Mouse (Mus musculus) macrophage (primary cell): ENCODE measurements around the gene Rbbp5. TPM values are rescaled to one million over a fixed set of nuclear protein-coding genes. Genes with fewer than 3 reads are reported as not detected.

ENCODE experiments used
- H3K27ac ChIP-seq: fragments of 350-480 bp; formaldehyde crosslinking; 2 replicates; pipeline ENCODE4 v1.9.0; 2021
- H3K36me3 ChIP-seq: fragments of 350-480 bp; formaldehyde crosslinking; 2 replicates; pipeline ENCODE4 v1.9.0; 2021; ENCODE audit errors: inconsistent target
- H3K4me3 ChIP-seq: fragments of 350-480 bp; formaldehyde crosslinking; 2 replicates; pipeline ENCODE4 v1.9.0; 2021; ENCODE audit errors: inconsistent target
- H3K79me2 ChIP-seq: fragments of 350-480 bp; formaldehyde crosslinking; 2 replicates; pipeline ENCODE4 v1.9.0; 2021; ENCODE audit errors: inconsistent target
- WGBS: methylation state at CpG from one replicate; pipeline ENCODE4 v1.1.7; 2026; ENCODE audit warnings: inconsistent platforms; ENCODE audit not compliant: missing documents; 5-methylcytosine and 5-hydroxymethylcytosine counted together
- polyA plus RNA-seq: library from polyadenylated mRNA; stranded (reverse); fragments of 250-400 nt; gene quantifications from 3 replicates; pipeline ENCODE4 v1.2.4, GENCODE M21; 2018; ENCODE audit warnings: inconsistent platforms

Rbbp5 gene
- polyA plus RNA-seq, 1 experiment from 2014 or later = 43.9 TPM

DNA sequence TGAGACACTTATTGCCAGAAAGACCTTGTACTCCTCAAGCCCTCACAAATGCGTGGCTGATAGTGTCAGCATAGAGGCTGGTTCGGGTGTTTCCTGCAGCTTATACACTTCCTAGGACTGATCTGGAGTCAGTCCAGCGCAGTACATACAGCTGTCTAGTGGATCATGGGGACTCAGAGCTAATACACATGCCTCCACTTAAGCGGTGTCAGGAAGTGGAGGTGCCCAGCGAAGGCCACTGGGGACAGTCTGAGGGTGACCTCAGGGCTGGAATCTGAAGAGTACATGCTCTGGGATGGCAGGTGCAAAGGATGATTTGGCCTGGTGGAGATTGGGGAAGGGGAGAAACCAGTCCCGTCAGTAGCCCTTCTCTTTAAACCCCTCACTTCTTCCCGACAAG is 63.5 kb downstream of the Rbbp5 start:
- Histone ChIP-seq H3K79me2 (no peaks in the 10 kb centered on the region), H3K36me3 (no peaks in the 10 kb centered on the region), H3K4me3 (no peak overlapping the region), H3K27ac (no peak overlapping the region)
- WGBS = 55% methylated on average over 7 of the region's 7 CpGs

DNA sequence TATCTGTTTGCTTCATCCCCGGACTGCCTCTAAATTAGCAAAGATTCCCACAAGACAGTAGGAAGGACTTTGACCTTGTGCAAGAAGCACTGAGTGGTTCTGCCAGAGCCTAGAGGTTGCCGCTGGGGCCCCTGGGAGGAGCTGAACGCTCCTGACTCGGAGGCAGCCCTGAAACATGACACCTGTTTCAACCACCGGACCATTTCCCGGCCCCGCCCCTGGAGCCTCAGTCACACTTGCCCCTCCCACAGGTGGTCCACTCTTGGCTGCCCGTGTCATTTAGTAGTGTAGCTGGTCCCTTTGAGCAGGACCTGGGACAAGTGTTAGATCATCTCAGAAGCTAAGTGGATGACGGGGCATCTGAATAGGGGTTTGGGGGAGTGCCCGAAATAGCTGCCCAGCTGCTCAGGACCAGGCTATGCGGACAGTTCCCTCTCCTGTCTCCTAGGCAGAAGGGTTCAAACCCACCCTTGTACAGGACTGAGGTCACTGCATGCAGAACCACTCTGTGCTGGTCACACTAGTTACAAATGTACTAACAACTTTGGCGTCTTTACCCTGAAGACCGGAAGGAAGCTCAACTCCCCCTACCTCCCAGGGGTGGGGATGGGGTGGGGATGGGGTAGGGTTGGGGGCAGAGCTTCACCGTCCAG is 64.1 kb downstream of the Rbbp5 start:
- Histone ChIP-seq H3K4me3 (no peak overlapping the region), H3K79me2 (no peaks in the 10 kb centered on the region), H3K36me3 (no peaks in the 10 kb centered on the region), H3K27ac (no peak overlapping the region)
- 2% methylated on average over 14 of the region's 14 CpGs for WGBS

DNA sequence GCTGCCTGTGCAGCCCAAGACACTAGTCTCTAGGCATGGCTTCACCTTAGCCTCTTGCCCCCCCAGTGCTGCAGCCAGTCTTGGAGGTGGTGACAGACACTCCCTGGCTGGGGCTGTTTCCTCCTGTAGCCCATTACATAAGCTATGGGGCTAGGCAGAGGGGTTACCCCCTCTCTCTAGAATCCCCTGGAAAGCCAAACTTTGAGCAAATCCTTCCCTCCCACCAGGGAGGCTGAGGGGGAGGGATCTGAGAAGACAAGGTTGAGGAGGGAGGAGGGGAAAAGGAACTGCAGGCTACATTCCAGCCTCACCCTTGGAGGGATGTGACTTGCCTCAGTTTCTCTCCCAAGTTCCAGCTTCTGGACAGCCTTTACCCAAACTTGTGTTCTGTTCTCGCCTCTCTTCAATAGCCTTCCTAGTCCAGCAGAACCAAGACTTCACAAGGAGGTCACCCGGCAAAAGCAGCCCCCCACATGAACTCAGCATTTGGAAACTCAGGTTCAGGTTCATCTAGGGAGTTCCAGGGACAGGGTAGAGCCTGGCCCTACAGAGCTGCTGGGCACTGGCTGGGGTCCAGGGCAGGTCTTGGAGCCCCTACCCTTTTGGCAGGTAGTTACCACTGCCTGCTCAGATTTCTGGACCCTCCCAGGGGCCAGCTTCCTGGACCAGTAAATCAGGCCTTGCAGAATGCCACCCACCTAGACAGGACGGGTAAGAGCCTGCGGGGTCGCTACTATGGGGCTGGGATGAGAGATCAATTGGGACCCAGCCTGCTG is 64.8 kb downstream of the Rbbp5 start:
- 16% methylated on average over 5 of the region's 5 CpGs for WGBS
- Histone ChIP-seq H3K27ac (no peak overlapping the region), H3K36me3 (no peaks in the 10 kb centered on the region), H3K79me2 (no peaks in the 10 kb centered on the region), H3K4me3 (no peak overlapping the region)

DNA sequence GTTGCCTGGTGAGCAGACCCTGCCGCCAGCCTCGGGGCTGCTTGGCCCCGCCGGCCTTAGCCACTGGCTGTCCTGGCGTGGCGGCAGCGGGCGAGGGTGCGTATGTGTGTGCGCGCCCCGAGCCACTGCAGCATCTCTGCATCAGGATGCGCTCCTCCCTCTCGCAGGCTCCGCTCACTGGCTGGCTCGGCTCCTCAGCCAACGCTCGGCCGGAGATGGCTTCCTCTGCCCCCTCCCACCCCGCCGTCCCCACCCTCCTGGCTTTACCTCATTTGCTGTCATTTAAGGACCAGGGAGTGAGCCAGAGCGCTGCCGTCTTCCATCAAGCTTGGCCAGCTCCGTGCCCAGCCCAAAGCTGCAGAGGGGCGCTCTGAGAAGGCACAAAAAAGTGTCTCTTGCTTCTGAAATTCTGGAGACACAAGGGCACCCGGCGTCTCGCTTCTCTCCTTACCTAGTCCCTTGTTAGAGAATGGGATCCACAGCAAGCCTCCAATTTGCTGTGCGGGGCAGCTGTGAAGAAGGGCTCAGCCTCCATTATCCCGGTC is 65.7 kb downstream of the Rbbp5 start, which contains the start of gene Cntn2:
Cntn2 (minus strand) TSS at position 495 of the 545 bp plus-strand sequence.
- no peak within 1 kb of the TSS for H3K4me3 ChIP-seq
- H3K79me2 ChIP-seq = no peaks in the 10 kb centered on the region
- WGBS = 10% methylated on average over 18 of the region's 30 CpGs
- no peaks in the 10 kb centered on the region for H3K36me3 ChIP-seq
- H3K27ac ChIP-seq = no peak within 1 kb of the TSS

DNA sequence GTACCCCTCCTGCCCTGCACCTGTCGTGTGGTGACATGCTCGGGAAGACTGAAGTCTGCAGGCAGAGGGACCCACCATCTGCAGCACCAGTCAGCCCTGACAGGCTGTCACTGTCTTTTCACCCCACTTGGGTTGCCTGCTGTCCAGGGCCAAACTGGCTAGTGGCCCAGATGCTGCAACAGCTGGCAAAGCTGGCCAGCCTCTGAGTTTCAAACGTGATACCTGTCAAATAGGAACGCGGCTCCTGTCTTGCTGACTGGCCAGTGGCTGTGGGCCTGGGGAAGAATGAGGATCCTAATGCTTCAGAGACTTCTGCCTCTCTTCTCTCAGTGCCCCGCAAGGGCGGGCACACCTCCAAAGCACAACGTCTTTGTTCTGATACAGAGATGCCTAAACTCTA is 66.6 kb downstream of the Rbbp5 start:
- Histone ChIP-seq H3K36me3 (no peaks in the 10 kb centered on the region), H3K4me3 (no peak overlapping the region), H3K79me2 (no peaks in the 10 kb centered on the region), H3K27ac (no peak overlapping the region)
- 75% methylated on average over 8 of the region's 8 CpGs for WGBS

Other genes starting within 250 kb of the Rbbp5 start
- gene Gm10188, start 247.6 kb upstream of the Rbbp5 start, polyA plus RNA-seq = not detected in 3 replicates
- not detected in 3 replicates for gene Klhdc8a, start 178.7 kb upstream of the Rbbp5 start, polyA plus RNA-seq
- gene Nuak2, start 161.2 kb upstream of the Rbbp5 start, polyA plus RNA-seq = 12.2 to 19.5 TPM (median 16.2 TPM) in 3 replicates
- 2.6 to 6.5 TPM (median 2.9 TPM) in 3 replicates for gene Tmcc2, start 86.1 kb upstream of the Rbbp5 start, polyA plus RNA-seq
- 9.6 to 14.6 TPM (median 10.1 TPM) in 3 replicates for gene Dstyk, start 59.8 kb upstream of the Rbbp5 start, polyA plus RNA-seq
- 4.3 to 7.6 TPM (median 5.6 TPM) in 3 replicates for gene Tmem81, start 28.9 kb downstream of the Rbbp5 start, polyA plus RNA-seq
- gene Cntn2, start 65.9 kb downstream of the Rbbp5 start, polyA plus RNA-seq = not detected in 3 replicates